Mouse (Mus musculus): Measurements from ENCODE around the gene Med4. TPM values are rescaled to one million over a fixed set of nuclear protein-coding genes. Genes with fewer than 3 reads are reported as not detected.

Gene Med4
- polyA plus RNA-seq (2014; fragmentation: Nextera tagmentation; extraction: Ambion mirVana): 75.4 and 78.7 TPM in 2 replicates

DNA sequence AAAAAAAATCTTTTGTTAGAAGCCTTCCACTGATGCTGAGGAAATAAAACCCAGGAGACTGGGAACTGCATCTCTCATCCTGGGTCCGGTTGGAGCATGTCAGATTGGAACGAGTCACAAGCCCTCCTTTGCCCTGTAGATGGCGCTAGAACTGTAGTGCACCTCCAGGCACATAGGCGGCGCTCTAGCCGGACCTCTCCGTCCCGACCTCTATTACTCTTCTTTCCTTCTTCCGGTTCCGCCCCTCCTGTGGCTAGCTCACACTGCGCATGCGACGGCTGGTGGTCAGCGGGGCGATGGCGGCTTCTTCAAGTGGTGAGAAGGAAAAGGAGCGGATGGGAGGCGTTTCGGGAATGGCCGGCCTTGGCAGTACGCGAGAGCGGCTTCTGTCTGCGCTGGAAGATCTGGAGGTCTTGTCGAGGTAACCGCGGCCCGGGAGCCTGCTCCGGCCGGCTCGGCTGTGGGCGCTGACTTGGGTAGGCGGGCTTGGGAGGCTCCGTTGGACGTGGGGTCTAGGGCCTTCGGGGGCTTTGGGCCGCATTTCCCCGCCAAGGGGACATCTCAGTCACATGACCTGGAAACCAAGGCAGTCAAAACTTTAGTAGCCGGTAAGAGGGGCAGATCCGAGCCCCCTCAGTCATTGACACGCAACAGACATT, at the start of gene Med4:
TSS of gene Med4 (plus strand) at position 261 of the 659 bp plus-strand sequence.
- DNase-seq (ENCODE audit: low spot score) (peak; percentile 94), ATAC-seq (replicated peaks; ENCODE audit: low FRiP score) (peak; percentile 89)
- Histone ChIP-seq H3K9ac (ENCODE audit: low read depth, low read length) (peak within 1 kb of the TSS; percentile 86), H3K36me3 (ENCODE audit: control insufficient read depth, insufficient read depth, low read length) (0 out of 2 replicates have a peak, but pooled peaks cover 5% of the 10 kb centered on the region), H3K27me3 (replicated peaks; ENCODE audit: control insufficient read depth, insufficient read depth, low read length) (no peaks in the 10 kb centered on the region), H3K27ac (ENCODE audit: low read depth, low read length) (no peak within 1 kb of the TSS), H3K4me3 (ENCODE audit: low read depth, low read length) (peak within 1 kb of the TSS; percentile 96), H3K9me3 (ENCODE audit: control insufficient read depth, low read length) (no peaks in the 10 kb centered on the region), H3K4me2 (peak within 1 kb of the TSS; percentile 72), H3K4me1 (replicated peaks; ENCODE audit: control insufficient read depth, insufficient read depth, low read length) (peaks cover 20% of the 10 kb centered on the region)
- 1% methylated on average over 41 of the region's 41 CpGs for WGBS

DNA sequence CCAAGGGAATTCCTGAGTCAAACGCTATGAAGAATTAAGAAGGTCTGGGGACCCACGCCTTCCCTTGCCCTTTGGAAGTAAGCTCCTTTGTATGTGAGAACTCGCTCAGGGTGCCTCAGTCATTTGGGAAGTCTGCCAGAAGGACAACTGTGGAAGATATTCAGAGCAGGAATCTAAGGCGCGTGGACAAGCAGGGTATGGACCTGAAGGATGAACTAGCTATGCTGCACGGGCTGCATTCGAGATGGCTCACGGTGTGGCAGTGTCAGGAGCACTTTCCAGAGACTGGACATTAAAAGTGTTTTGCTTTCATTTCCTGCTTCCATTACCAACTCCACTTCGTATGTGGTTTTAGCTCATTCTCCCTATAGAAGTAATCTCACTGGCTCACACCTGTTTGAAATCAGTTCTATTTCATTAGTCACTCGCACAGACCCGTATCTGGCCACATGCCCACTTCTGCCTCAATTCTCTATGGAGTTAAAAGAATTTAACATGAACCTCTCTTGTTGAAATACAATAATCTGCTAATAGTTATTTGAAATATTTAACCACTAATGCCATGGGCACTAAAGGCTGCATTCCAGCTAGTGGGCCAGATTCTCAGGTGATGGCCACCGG, 49.2 kb upstream of the Med4 start:
- 83% methylated on average over 12 of the region's 12 CpGs for WGBS
- no peaks in the 10 kb centered on the region for H3K36me3 ChIP-seq (ENCODE audit: control insufficient read depth, insufficient read depth, low read length)
- no peak for DNase-seq (ENCODE audit: low spot score)
- H3K4me1 ChIP-seq (replicated peaks; ENCODE audit: control insufficient read depth, insufficient read depth, low read length): no peaks in the 10 kb centered on the region
- no peak overlapping the region for H3K4me3 ChIP-seq (ENCODE audit: low read depth, low read length)
- no peak overlapping the region for H3K9ac ChIP-seq (ENCODE audit: low read depth, low read length)
- H3K4me2 ChIP-seq: no peak overlapping the region
- H3K9me3 ChIP-seq (ENCODE audit: control insufficient read depth, low read length): no peaks in the 10 kb centered on the region
- no peaks in the 10 kb centered on the region for H3K27me3 ChIP-seq (replicated peaks; ENCODE audit: control insufficient read depth, insufficient read depth, low read length)
- no peak for ATAC-seq (replicated peaks; ENCODE audit: low FRiP score)
- no peak overlapping the region for H3K27ac ChIP-seq (ENCODE audit: low read depth, low read length)

- Histone ChIP-seq H3K36me3 (ENCODE audit: control insufficient read depth, insufficient read depth, low read length) (no peaks in the 10 kb centered on the region), H3K9me3 (ENCODE audit: control insufficient read depth, low read length) (no peaks in the 10 kb centered on the region), H3K4me1 (replicated peaks; ENCODE audit: control insufficient read depth, insufficient read depth, low read length) (no peaks in the 10 kb centered on the region), H3K4me3 (ENCODE audit: low read depth, low read length) (no peak overlapping the region), H3K27me3 (replicated peaks; ENCODE audit: control insufficient read depth, insufficient read depth, low read length) (no peaks in the 10 kb centered on the region), H3K9ac (ENCODE audit: low read depth, low read length) (no peak overlapping the region), H3K4me2 (no peak overlapping the region), H3K27ac (ENCODE audit: low read depth, low read length) (no peak overlapping the region)
- WGBS: 81% methylated on average over 4 of the region's 4 CpGs
- no peak for DNase-seq (ENCODE audit: low spot score)
- ATAC-seq (replicated peaks; ENCODE audit: low FRiP score): no peak
Measured at GRCm38 (mm10) chr14:73462211-73462610, 47.6 kb upstream of the Med4 start.

- DNase-seq (ENCODE audit: low spot score) (no peak), ATAC-seq (replicated peaks; ENCODE audit: low FRiP score) (no peak)
- Histone ChIP-seq H3K4me3 (ENCODE audit: low read depth, low read length) (no peak overlapping the region), H3K36me3 (ENCODE audit: control insufficient read depth, insufficient read depth, low read length) (no peaks in the 10 kb centered on the region), H3K9me3 (ENCODE audit: control insufficient read depth, low read length) (no peaks in the 10 kb centered on the region), H3K9ac (ENCODE audit: low read depth, low read length) (no peak overlapping the region), H3K27ac (ENCODE audit: low read depth, low read length) (no peak overlapping the region), H3K4me1 (replicated peaks; ENCODE audit: control insufficient read depth, insufficient read depth, low read length) (no peaks in the 10 kb centered on the region), H3K27me3 (replicated peaks; ENCODE audit: control insufficient read depth, insufficient read depth, low read length) (no peaks in the 10 kb centered on the region), H3K4me2 (no peak overlapping the region)
- 79% methylated on average over 6 of the region's 6 CpGs for WGBS
Measured at GRCm38 (mm10) chr14:73467697-73468096, 42.1 kb upstream of the Med4 start.

GRCm38 (mm10) chr14:73469506-73469905, 40.3 kb upstream of the Med4 start:
- no peak for ATAC-seq (replicated peaks; ENCODE audit: low FRiP score)
- Histone ChIP-seq H3K9me3 (ENCODE audit: control insufficient read depth, low read length) (no peaks in the 10 kb centered on the region), H3K4me1 (replicated peaks; ENCODE audit: control insufficient read depth, insufficient read depth, low read length) (no peaks in the 10 kb centered on the region), H3K27ac (ENCODE audit: low read depth, low read length) (no peak overlapping the region), H3K27me3 (replicated peaks; ENCODE audit: control insufficient read depth, insufficient read depth, low read length) (no peaks in the 10 kb centered on the region), H3K36me3 (ENCODE audit: control insufficient read depth, insufficient read depth, low read length) (no peaks in the 10 kb centered on the region), H3K9ac (ENCODE audit: low read depth, low read length) (no peak overlapping the region), H3K4me3 (ENCODE audit: low read depth, low read length) (no peak overlapping the region), H3K4me2 (no peak overlapping the region)
- DNase-seq (ENCODE audit: low spot score): no peak
- 84% methylated on average over 7 of the region's 7 CpGs for WGBS

GRCm38 (mm10) chr14:73470593-73470992, 39.2 kb upstream of the Med4 start:
- Histone ChIP-seq H3K4me3 (ENCODE audit: low read depth, low read length) (no peak overlapping the region), H3K9ac (ENCODE audit: low read depth, low read length) (no peak overlapping the region), H3K27me3 (replicated peaks; ENCODE audit: control insufficient read depth, insufficient read depth, low read length) (no peaks in the 10 kb centered on the region), H3K27ac (ENCODE audit: low read depth, low read length) (no peak overlapping the region), H3K36me3 (ENCODE audit: control insufficient read depth, insufficient read depth, low read length) (no peaks in the 10 kb centered on the region), H3K9me3 (ENCODE audit: control insufficient read depth, low read length) (no peaks in the 10 kb centered on the region), H3K4me1 (replicated peaks; ENCODE audit: control insufficient read depth, insufficient read depth, low read length) (no peaks in the 10 kb centered on the region), H3K4me2 (no peak overlapping the region)
- DNase-seq (ENCODE audit: low spot score): no peak
- no peak for ATAC-seq (replicated peaks; ENCODE audit: low FRiP score)
- 79% methylated on average over 8 of the region's 8 CpGs for WGBS

DNA sequence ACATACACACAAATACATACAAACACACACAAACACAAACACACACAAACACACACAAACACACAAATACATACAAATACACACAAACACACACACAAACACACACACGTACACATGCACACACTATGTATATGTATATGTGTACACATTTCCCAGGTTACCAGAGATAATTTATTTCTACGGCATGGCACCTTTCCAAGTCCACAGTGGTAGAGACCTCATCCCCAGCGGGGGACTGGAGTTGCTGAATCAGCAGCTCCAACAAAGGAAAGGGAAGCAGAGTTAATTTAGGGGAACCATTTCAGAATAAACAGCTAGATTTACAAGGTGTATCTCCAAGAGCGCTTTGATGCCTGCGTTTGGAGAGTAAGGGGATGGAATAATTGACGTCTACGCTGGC, 37.6 kb upstream of the Med4 start:
- Histone ChIP-seq H3K9ac (ENCODE audit: low read depth, low read length) (no peak overlapping the region), H3K4me2 (no peak overlapping the region), H3K4me1 (replicated peaks; ENCODE audit: control insufficient read depth, insufficient read depth, low read length) (no peaks in the 10 kb centered on the region), H3K4me3 (ENCODE audit: low read depth, low read length) (no peak overlapping the region), H3K27me3 (replicated peaks; ENCODE audit: control insufficient read depth, insufficient read depth, low read length) (no peaks in the 10 kb centered on the region), H3K9me3 (ENCODE audit: control insufficient read depth, low read length) (no peaks in the 10 kb centered on the region), H3K36me3 (ENCODE audit: control insufficient read depth, insufficient read depth, low read length) (no peaks in the 10 kb centered on the region), H3K27ac (ENCODE audit: low read depth, low read length) (no peak overlapping the region)
- 75% methylated on average over 7 of the region's 7 CpGs for WGBS
- ATAC-seq (replicated peaks; ENCODE audit: low FRiP score) (no peak), DNase-seq (ENCODE audit: low spot score) (no peak)

GRCm38 (mm10) chr14:73473670-73474460, 36.0 kb upstream of the Med4 start:
- Histone ChIP-seq H3K9ac (ENCODE audit: low read depth, low read length) (no peak overlapping the region), H3K36me3 (ENCODE audit: control insufficient read depth, insufficient read depth, low read length) (no peaks in the 10 kb centered on the region), H3K27ac (ENCODE audit: low read depth, low read length) (no peak overlapping the region), H3K4me1 (replicated peaks; ENCODE audit: control insufficient read depth, insufficient read depth, low read length) (no peaks in the 10 kb centered on the region), H3K27me3 (replicated peaks; ENCODE audit: control insufficient read depth, insufficient read depth, low read length) (no peaks in the 10 kb centered on the region), H3K9me3 (ENCODE audit: control insufficient read depth, low read length) (no peaks in the 10 kb centered on the region), H3K4me2 (no peak overlapping the region), H3K4me3 (ENCODE audit: low read depth, low read length) (no peak overlapping the region)
- no peak for DNase-seq (ENCODE audit: low spot score)
- ATAC-seq (replicated peaks; ENCODE audit: low FRiP score): no peak
- 33% methylated on average over 3 of the region's 3 CpGs for WGBS
